Mouse (Mus musculus): ENCODE data around the gene Plod3.

- TF ChIP-seq CTCF (IDR thresholded peaks at IDR 0.05; ENCODE audit: low read depth) (no peak), EP300 (IDR thresholded peaks at IDR 0.05; ENCODE audit: low read depth) (no peak)
These were observed 517 bp downstream of the Plod3 start for GRCm38 (mm10) chr5:136987138-136987933.
